Mouse (Mus musculus): ENCODE results near the gene Trf. TPM values are rescaled to one million over a fixed set of nuclear protein-coding genes. Genes with fewer than 3 reads are reported as not detected.

Gene Trf
- polyA plus RNA-seq, 1 experiment = 14.8 TPM

DNA sequence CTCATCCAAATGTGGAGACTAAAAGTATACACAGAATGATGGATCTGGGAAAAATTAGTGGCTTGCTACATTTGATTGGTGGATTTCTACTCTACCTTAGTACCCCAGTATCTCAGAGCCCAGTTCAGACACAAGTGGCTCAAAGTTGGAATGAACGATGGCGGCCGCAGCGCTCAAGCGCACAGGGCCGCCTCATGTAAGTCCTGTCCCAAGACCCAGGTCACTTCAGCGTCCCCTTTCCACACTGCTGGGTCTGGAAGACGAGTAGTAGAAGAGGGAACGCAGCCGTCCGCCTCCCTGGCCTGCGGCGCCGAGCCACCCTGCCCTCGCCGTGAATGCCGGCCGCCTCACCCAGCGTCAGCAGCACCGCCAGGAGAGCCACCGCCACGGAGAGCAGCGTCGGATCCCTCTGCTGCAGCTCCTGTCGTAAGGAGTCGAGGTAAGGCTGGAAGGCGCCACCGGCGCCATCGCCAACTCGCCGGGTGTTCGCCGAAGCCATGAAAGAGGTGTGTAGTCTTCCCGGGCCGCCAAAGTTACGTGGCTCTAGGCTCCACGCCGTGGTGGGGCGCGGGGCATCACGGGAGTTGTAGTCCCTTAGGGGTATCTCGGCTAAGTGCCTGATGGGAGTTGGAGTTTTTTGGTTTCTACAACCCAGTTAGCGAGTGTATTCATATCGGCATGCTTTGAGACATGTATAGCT lies 28.5 kb downstream of the Trf start, which contains the start of gene Srprb:
Gene Srprb (minus strand): TSS at position 577 of the 700 bp plus-strand sequence.
- Histone ChIP-seq H3K27me3 (ENCODE audit: control insufficient read depth, insufficient read depth, low read length) (no peaks in the 10 kb centered on the region), H3K36me3 (ENCODE audit: control insufficient read depth, insufficient read depth, low read length) (peaks cover 3% of the 10 kb centered on the region), H3K4me1 (ENCODE audit: control insufficient read depth, insufficient read depth, low read length) (no peaks in the 10 kb centered on the region), H3K4me3 (ENCODE audit: control insufficient read depth, low read depth, low read length) (peak within 1 kb of the TSS; percentile 97), H3K27ac (ENCODE audit: control insufficient read depth, insufficient read depth, low read depth, low read length) (peak within 1 kb of the TSS; percentile 54)
- TF ChIP-seq CTCF (IDR thresholded peaks at IDR 0.05; ENCODE audit: control insufficient read depth, insufficient read depth, insufficient replicate concordance, low read depth, low read length) = no peak
- peak; percentile 87 for TF ChIP-seq POLR2A (IDR thresholded peaks at IDR 0.05; ENCODE audit: control insufficient read depth, low read depth, low read length)

- Histone ChIP-seq H3K4me1 (ENCODE audit: control insufficient read depth, insufficient read depth, low read length) (no peaks in the 10 kb centered on the region), H3K36me3 (ENCODE audit: control insufficient read depth, insufficient read depth, low read length) (peaks cover 1% of the 10 kb centered on the region; the same call in 1 of the 2 replicates), H3K27ac (ENCODE audit: control insufficient read depth, insufficient read depth, low read depth, low read length) (no peak overlapping the region), H3K27me3 (ENCODE audit: control insufficient read depth, insufficient read depth, low read length) (no peaks in the 10 kb centered on the region), H3K4me3 (ENCODE audit: control insufficient read depth, low read depth, low read length) (no peak overlapping the region)
- TF ChIP-seq CTCF (IDR thresholded peaks at IDR 0.05; ENCODE audit: control insufficient read depth, insufficient read depth, insufficient replicate concordance, low read depth, low read length) (no peak), POLR2A (IDR thresholded peaks at IDR 0.05; ENCODE audit: control insufficient read depth, low read depth, low read length) (no peak)
Measured at GRCm38 (mm10) chr9:103188416-103188815, 41.8 kb downstream of the Trf start.

- H3K4me1 ChIP-seq (ENCODE audit: control insufficient read depth, insufficient read depth, low read length) = no peaks in the 10 kb centered on the region; the same call in 1 of the 2 replicates
- TF ChIP-seq CTCF (IDR thresholded peaks at IDR 0.05; ENCODE audit: control insufficient read depth, insufficient read depth, insufficient replicate concordance, low read depth, low read length) (no peak), POLR2A (IDR thresholded peaks at IDR 0.05; ENCODE audit: control insufficient read depth, low read depth, low read length) (no peak)
- peaks cover 1% of the 10 kb centered on the region; the same call in 1 of the 2 replicates for H3K36me3 ChIP-seq (ENCODE audit: control insufficient read depth, insufficient read depth, low read length)
- H3K4me3 ChIP-seq (ENCODE audit: control insufficient read depth, low read depth, low read length) = no peak overlapping the region
- no peak overlapping the region for H3K27ac ChIP-seq (ENCODE audit: control insufficient read depth, insufficient read depth, low read depth, low read length)
- no peaks in the 10 kb centered on the region for H3K27me3 ChIP-seq (ENCODE audit: control insufficient read depth, insufficient read depth, low read length)
Measured at GRCm38 (mm10) chr9:103186747-103187146, 43.5 kb downstream of the Trf start.

DNA sequence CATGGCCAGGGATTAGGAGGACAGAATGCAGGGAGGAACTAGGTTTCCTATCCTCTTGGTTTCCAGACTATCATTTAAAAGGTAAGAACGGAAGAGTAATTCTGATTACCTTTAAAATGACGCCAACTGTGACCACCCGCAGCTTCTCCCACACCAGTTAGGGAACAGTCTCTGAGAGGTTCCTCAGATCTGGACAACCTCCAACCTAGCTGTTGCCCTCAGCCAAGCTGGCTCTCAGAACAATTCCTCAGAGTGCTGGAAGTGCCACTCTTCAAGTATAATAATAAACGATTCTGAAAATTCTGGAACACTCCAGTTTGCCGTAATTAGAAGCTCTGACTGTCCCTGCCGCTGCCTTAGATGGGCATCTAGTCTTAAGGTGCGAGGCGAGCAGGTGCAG lies 44.3 kb downstream of the Trf start:
- Histone ChIP-seq H3K36me3 (ENCODE audit: control insufficient read depth, insufficient read depth, low read length) (no peaks in the 10 kb centered on the region), H3K4me1 (ENCODE audit: control insufficient read depth, insufficient read depth, low read length) (no peaks in the 10 kb centered on the region; the same call in none of the 2 replicates), H3K27ac (ENCODE audit: control insufficient read depth, insufficient read depth, low read depth, low read length) (no peak overlapping the region), H3K4me3 (ENCODE audit: control insufficient read depth, low read depth, low read length) (no peak overlapping the region), H3K27me3 (ENCODE audit: control insufficient read depth, insufficient read depth, low read length) (no peaks in the 10 kb centered on the region)
- TF ChIP-seq POLR2A (IDR thresholded peaks at IDR 0.05; ENCODE audit: control insufficient read depth, low read depth, low read length) (no peak), CTCF (IDR thresholded peaks at IDR 0.05; ENCODE audit: control insufficient read depth, insufficient read depth, insufficient replicate concordance, low read depth, low read length) (no peak)

DNA sequence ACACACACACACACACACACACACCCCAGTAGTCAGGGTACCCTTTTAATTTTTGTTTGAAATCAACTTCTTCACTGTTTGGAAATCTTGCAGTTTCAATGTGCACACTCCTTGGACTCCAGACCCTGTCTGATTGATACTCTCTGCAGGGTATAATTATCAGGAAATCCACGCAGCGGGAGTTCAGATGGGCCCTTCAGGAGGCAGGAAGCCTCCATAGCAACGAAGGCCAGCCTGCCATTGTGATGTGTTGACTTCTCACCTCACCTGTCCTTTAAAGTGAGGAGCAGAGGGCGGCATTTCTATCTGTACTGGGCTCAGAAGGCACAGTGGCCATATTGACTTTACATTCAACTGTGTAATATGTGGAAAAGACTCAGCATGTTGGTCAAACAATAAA lies 45.4 kb downstream of the Trf start:
- peaks cover 7% of the 10 kb centered on the region for H3K4me1 ChIP-seq (ENCODE audit: control insufficient read depth, insufficient read depth, low read length)
- no peaks in the 10 kb centered on the region for H3K27me3 ChIP-seq (ENCODE audit: control insufficient read depth, insufficient read depth, low read length)
- H3K4me3 ChIP-seq (ENCODE audit: control insufficient read depth, low read depth, low read length) = no peak overlapping the region; the same call in 1 of the 2 replicates
- no peaks in the 10 kb centered on the region for H3K36me3 ChIP-seq (ENCODE audit: control insufficient read depth, insufficient read depth, low read length)
- TF ChIP-seq POLR2A (IDR thresholded peaks at IDR 0.05; ENCODE audit: control insufficient read depth, low read depth, low read length) (no peak), CTCF (IDR thresholded peaks at IDR 0.05; ENCODE audit: control insufficient read depth, insufficient read depth, insufficient replicate concordance, low read depth, low read length) (no peak)
- no peak overlapping the region for H3K27ac ChIP-seq (ENCODE audit: control insufficient read depth, insufficient read depth, low read depth, low read length)

DNA sequence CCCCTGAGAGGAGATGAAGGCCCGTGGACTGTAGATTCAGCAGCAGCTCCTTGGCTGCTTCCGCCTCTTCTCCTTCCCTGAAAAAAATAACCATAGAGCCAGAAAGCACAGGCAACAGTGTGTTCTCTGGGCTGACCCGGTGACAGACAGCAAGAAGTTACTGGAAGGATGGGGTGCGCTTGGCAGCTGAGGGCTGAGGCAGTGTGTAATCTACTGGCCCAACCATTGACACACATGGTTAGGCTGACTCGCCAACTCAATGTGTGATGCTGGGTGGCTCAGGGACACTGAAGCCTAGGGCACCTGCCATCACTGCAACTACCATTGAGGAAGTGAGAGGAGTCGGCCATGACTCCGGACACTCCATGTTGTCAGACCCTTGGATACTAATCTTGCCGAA lies 48.4 kb downstream of the Trf start:
- no peak overlapping the region for H3K4me3 ChIP-seq (ENCODE audit: control insufficient read depth, low read depth, low read length)
- TF ChIP-seq POLR2A (IDR thresholded peaks at IDR 0.05; ENCODE audit: control insufficient read depth, low read depth, low read length) = no peak
- TF ChIP-seq CTCF (IDR thresholded peaks at IDR 0.05; ENCODE audit: control insufficient read depth, insufficient read depth, insufficient replicate concordance, low read depth, low read length) = no peak
- no peaks in the 10 kb centered on the region for H3K36me3 ChIP-seq (ENCODE audit: control insufficient read depth, insufficient read depth, low read length)
- H3K27ac ChIP-seq (ENCODE audit: control insufficient read depth, insufficient read depth, low read depth, low read length) = no peak overlapping the region
- no peaks in the 10 kb centered on the region for H3K27me3 ChIP-seq (ENCODE audit: control insufficient read depth, insufficient read depth, low read length)
- peaks cover 7% of the 10 kb centered on the region for H3K4me1 ChIP-seq (ENCODE audit: control insufficient read depth, insufficient read depth, low read length)

- peaks cover 7% of the 10 kb centered on the region for H3K4me1 ChIP-seq (ENCODE audit: control insufficient read depth, insufficient read depth, low read length)
- peak overlapping the region; percentile 40; the same call in 1 of the 2 replicates for H3K27ac ChIP-seq (ENCODE audit: control insufficient read depth, insufficient read depth, low read depth, low read length)
- TF ChIP-seq CTCF (IDR thresholded peaks at IDR 0.05; ENCODE audit: control insufficient read depth, insufficient read depth, insufficient replicate concordance, low read depth, low read length) = no peak
- no peak for TF ChIP-seq POLR2A (IDR thresholded peaks at IDR 0.05; ENCODE audit: control insufficient read depth, low read depth, low read length)
- no peaks in the 10 kb centered on the region for H3K27me3 ChIP-seq (ENCODE audit: control insufficient read depth, insufficient read depth, low read length)
- H3K4me3 ChIP-seq (ENCODE audit: control insufficient read depth, low read depth, low read length) = peak overlapping the region; percentile 69
- H3K36me3 ChIP-seq (ENCODE audit: control insufficient read depth, insufficient read depth, low read length) = no peaks in the 10 kb centered on the region
Measured at GRCm38 (mm10) chr9:103180807-103181565, 49.3 kb downstream of the Trf start.
